23 mouse cellular contexts compared by ENCODE assay signal in the genomic region with DNA sequence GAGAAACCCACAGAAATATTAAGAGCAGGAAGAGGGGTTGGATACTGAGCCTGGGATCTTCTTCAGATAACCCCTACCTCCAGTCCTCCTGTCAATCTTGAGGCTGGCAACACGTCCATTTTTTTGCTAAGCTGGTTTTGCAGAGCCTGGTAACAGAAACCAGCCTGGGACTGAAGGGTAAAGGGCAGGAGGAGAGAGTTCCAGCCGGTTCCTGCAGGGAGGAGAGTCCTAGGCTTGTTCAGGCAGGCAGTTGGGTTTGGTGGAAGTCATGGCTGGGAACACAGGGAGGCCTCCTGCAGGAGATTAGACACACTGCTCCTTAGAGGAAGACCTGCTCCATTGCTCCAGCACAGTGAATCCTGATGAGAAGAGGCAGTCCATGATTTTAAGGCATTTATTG. TPM values are rescaled to one million over a fixed set of nuclear protein-coding genes. Genes with fewer than 3 reads are reported as not detected.
"Had no signal": no experiment of that assay in that cellular context is flagged by ENCODE, and none has a peak within 500 bp of the region (broad histone marks: within the 10 kb centered on the region; RNA-seq: fewer than 3 reads in every experiment).

No protein-coding gene starts in this region.

- H3K4me1 ChIP-seq: heart, embryonic 10.5 days; heart, embryonic 12.5 days; hindbrain, embryonic 13.5 days; hindbrain, embryonic 15.5 days; limb, embryonic 13.5 days had no signal

- ATAC-seq: hindbrain, postnatal 0 days; intestine, embryonic 16.5 days had no signal

- H3K27ac ChIP-seq: gastrocnemius, adult 2 months; heart, embryonic 10.5 days; hindbrain, embryonic 13.5 days; hindbrain, embryonic 15.5 days; hindbrain, postnatal 0 days; kidney, embryonic 15.5 days; limb, embryonic 13.5 days; limb, embryonic 15.5 days had no signal

- H3K9ac ChIP-seq: heart, embryonic 12.5 days; hindbrain, embryonic 13.5 days; hindbrain, embryonic 15.5 days; kidney, embryonic 15.5 days; limb, embryonic 13.5 days; limb, embryonic 15.5 days had no signal

- H3K4me2 ChIP-seq: heart, embryonic 12.5 days; hindbrain, embryonic 13.5 days; hindbrain, embryonic 15.5 days; kidney, embryonic 15.5 days; limb, embryonic 13.5 days; limb, embryonic 15.5 days had no signal

- H3K9me3 ChIP-seq: heart, embryonic 10.5 days; hindbrain, embryonic 13.5 days; hindbrain, embryonic 15.5 days; kidney, embryonic 15.5 days; limb, embryonic 13.5 days; limb, embryonic 15.5 days had no signal

- H3K36me3 ChIP-seq: heart, embryonic 10.5 days; heart, embryonic 12.5 days; hindbrain, embryonic 13.5 days; hindbrain, embryonic 15.5 days; kidney, embryonic 15.5 days; limb, embryonic 13.5 days; limb, embryonic 15.5 days had no signal

- DNase-seq: gastrocnemius, adult 2 months; gastrocnemius, postnatal 10 days; gastrocnemius, postnatal 25 days; heart, adult 18-20 months; heart, postnatal 10 days; heart, postnatal 36 days; kidney, adult 11 months; kidney, adult 2 months; kidney, adult 9 months; kidney, postnatal 14 days; kidney, postnatal 36 days; layer of hippocampus, adult 9-11 months; layer of hippocampus, postnatal 36 days; left cerebral cortex, postnatal 4 days had no signal

- H3K27me3 ChIP-seq: heart, embryonic 12.5 days; hindbrain, embryonic 13.5 days; hindbrain, embryonic 15.5 days; kidney, embryonic 15.5 days; limb, embryonic 13.5 days; limb, embryonic 15.5 days had no signal

- H3K4me3 ChIP-seq: gastrocnemius, adult 2 months; heart, embryonic 10.5 days; heart, embryonic 12.5 days; hindbrain, embryonic 13.5 days; hindbrain, embryonic 15.5 days; kidney, embryonic 15.5 days; limb, embryonic 13.5 days; limb, embryonic 15.5 days had no signal

RNA-seq across cellular contexts. Expression of a gene that starts 10.2 kb away (rescaled TPM):
- polyA plus RNA-seq: hindbrain, embryonic 15.5 days had no signal
